Mouse (Mus musculus) right cerebral cortex, postnatal 4 days (tissue): ENCODE data around the gene Ildr1.

Experiments
- DNase-seq: peaks from one replicate; pipeline ENCODE4 v3.0.0-alpha.2; 2022

Ildr1 gene

GRCm38 (mm10) chr16:36693818-36694413 is at the start of gene Ildr1:
Gene Ildr1, plus strand, starts transcription at chr16:36693978.
- no peak for DNase-seq

- no peak for DNase-seq
Observed at GRCm38 (mm10) chr16:36645124-36645523, 48.7 kb upstream of the Ildr1 start.

GRCm38 (mm10) chr16:36649304-36649703 is 44.5 kb upstream of the Ildr1 start:
- DNase-seq = no peak

- no peak for DNase-seq
Observed at GRCm38 (mm10) chr16:36650511-36650910, 43.3 kb upstream of the Ildr1 start.

- no peak for DNase-seq
Observed at GRCm38 (mm10) chr16:36651174-36651766, 42.5 kb upstream of the Ildr1 start.

- DNase-seq = no peak
Observed at GRCm38 (mm10) chr16:36655199-36655598, 38.6 kb upstream of the Ildr1 start.

GRCm38 (mm10) chr16:36655910-36656309 is 37.9 kb upstream of the Ildr1 start:
- no peak for DNase-seq

- DNase-seq = no peak
Observed at GRCm38 (mm10) chr16:36661330-36661729, 32.4 kb upstream of the Ildr1 start.

- no peak for DNase-seq
Observed at GRCm38 (mm10) chr16:36663484-36663883, 30.3 kb upstream of the Ildr1 start.

- DNase-seq = no peak
Observed at GRCm38 (mm10) chr16:36665782-36666181, 28.0 kb upstream of the Ildr1 start, which contains the start of gene Cd86. Gene Cd86, minus strand, starts transcription at chr16:36666081.

- no peak for DNase-seq
Observed at GRCm38 (mm10) chr16:36666448-36667017, 27.2 kb upstream of the Ildr1 start.

GRCm38 (mm10) chr16:36670590-36670989 is 23.2 kb upstream of the Ildr1 start:
- DNase-seq = no peak

- DNase-seq = no peak
Observed at GRCm38 (mm10) chr16:36673196-36673595, 20.6 kb upstream of the Ildr1 start.

- no peak for DNase-seq
Observed at GRCm38 (mm10) chr16:36674457-36675204, 19.1 kb upstream of the Ildr1 start.

- DNase-seq = no peak
Observed at GRCm38 (mm10) chr16:36675304-36675703, 18.5 kb upstream of the Ildr1 start.

- DNase-seq = no peak
Observed at GRCm38 (mm10) chr16:36675902-36676301, 17.9 kb upstream of the Ildr1 start.

GRCm38 (mm10) chr16:36681829-36682228 is 11.9 kb upstream of the Ildr1 start:
- no peak for DNase-seq

GRCm38 (mm10) chr16:36684325-36684918 is 9.4 kb upstream of the Ildr1 start:
- DNase-seq = no peak

GRCm38 (mm10) chr16:36688076-36688475 is 5.7 kb upstream of the Ildr1 start:
- no peak for DNase-seq

- DNase-seq = no peak
Observed at GRCm38 (mm10) chr16:36691484-36691883, 2.3 kb upstream of the Ildr1 start.

- no peak for DNase-seq
Observed at GRCm38 (mm10) chr16:36694798-36695290, 1.1 kb downstream of the Ildr1 start.

- no peak for DNase-seq
Observed at GRCm38 (mm10) chr16:36697331-36697730, 3.6 kb downstream of the Ildr1 start.

GRCm38 (mm10) chr16:36700484-36700883 is 6.7 kb downstream of the Ildr1 start:
- DNase-seq = no peak
